Mouse (Mus musculus) hindbrain, embryonic 15.5 days (tissue): ENCODE data around the gene Abhd10. TPM values are rescaled to one million over a fixed set of nuclear protein-coding genes. Genes with fewer than 3 reads are reported as not detected.

ENCODE experiments used
- ATAC-seq: fragments of 200-750 bp; cut with Nextera tagmentation; 2 replicates; pipeline ENCODE4 v1.8.0; 2017; ENCODE audit warnings: low read depth, moderate number of reproducible peaks, moderate TSS enrichment; ENCODE audit not compliant: low FRiP score
- H3K27ac ChIP-seq: fragments of 300-500 bp; sonication (generic); replicated peaks from 2 replicates; pipeline ENCODE4 v1.5.1; 2015; ENCODE audit warnings: mild to moderate bottlenecking, inconsistent platforms
- H3K27me3 ChIP-seq: fragments of 300-500 bp; sonication (generic); 2 replicates; pipeline ENCODE4 v1.6.1; 2015; ENCODE audit warnings: control low read depth, inconsistent platforms
- H3K36me3 ChIP-seq: fragments of 300-500 bp; sonication (generic); 2 replicates; pipeline ENCODE4 v1.6.1; 2015; ENCODE audit warnings: control low read depth, inconsistent platforms
- H3K4me1 ChIP-seq: fragments of 300-500 bp; sonication (generic); replicated peaks from 2 replicates; pipeline ENCODE4 v1.6.1; 2015; ENCODE audit warnings: control low read depth, inconsistent platforms
- H3K4me2 ChIP-seq: fragments of 300-500 bp; sonication (generic); 2 replicates; pipeline ENCODE4 v1.6.1; 2015; ENCODE audit warnings: moderate library complexity, mild to moderate bottlenecking, inconsistent platforms
- H3K4me3 ChIP-seq: fragments of 300-500 bp; sonication (generic); 2 replicates; pipeline ENCODE4 v1.5.1; 2015; ENCODE audit warnings: mild to moderate bottlenecking, inconsistent platforms
- H3K9ac ChIP-seq: fragments of 300-500 bp; sonication (generic); 2 replicates; pipeline ENCODE4 v1.6.1; 2015; ENCODE audit warnings: inconsistent platforms
- H3K9me3 ChIP-seq: fragments of 300-500 bp; sonication (generic); 2 replicates; pipeline ENCODE4 v1.6.1; 2016; ENCODE audit warnings: control low read depth, inconsistent platforms
- WGBS: fragments of 180-500 bp; shearing (Covaris S2); methylation state at CpG from one replicate; pipeline ENCODE4 v1.1.7; 2015; 5-methylcytosine and 5-hydroxymethylcytosine counted together
- polyA plus RNA-seq: library from polyadenylated mRNA; unstranded; fragments of >200 nt; fragmentation: Nextera tagmentation; extraction: Ambion mirVana; gene quantifications from 2 replicates; pipeline ENCODE4 v1.2.1, GENCODE M21; 2015

Gene Abhd10
- 40.3 and 44.5 TPM in 2 replicates for polyA plus RNA-seq

DNA sequence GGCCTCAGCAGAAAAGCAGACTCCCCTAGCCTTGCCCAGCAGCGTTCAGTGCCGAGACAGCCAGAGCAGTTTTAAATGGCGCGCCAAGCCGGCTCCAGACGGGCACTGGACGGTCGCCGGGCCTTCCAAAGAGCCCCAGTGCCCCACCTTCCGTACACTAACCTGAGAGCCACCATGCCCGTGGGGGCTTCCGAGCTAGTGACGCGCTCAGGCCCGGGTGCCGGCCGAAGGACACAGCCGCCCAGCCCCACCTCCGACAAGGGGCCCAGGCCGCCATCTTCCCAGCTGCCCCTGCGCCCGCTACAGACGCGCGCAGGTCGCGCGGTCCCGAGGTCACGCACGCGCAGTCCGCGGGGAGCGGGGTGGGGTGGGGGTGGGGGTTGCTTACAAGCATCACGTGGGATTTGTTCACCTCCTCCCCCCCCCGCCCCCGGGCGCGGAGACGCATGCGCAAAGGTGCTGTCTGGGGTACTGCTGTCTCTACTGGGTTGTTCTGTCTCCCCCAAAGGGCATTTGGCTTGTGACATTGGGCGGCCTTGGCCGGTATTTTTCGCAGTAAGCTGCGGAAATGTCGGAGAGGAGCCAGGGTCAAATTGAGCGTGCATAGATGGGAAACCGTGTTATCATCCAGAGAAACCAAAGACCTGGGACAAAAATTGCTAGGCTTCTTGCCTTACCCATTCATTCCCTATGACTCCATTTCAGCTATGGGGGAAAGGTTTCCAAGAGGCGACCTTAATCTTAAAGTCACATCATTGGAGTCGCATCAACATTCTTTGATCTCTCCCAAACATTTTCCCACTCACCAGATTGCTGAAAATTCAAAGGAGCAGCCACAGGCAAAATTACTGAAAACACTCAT is at the start of gene Abhd10:
Gene Abhd10, minus strand, starts transcription at position 341 of the 862 bp plus-strand sequence.
- Histone ChIP-seq H3K27me3 (no peaks in the 10 kb centered on the region), H3K9me3 (no peaks in the 10 kb centered on the region), H3K27ac (peak within 1 kb of the TSS; percentile 91), H3K4me3 (peak within 1 kb of the TSS; percentile 65), H3K4me2 (peak within 1 kb of the TSS; percentile 67), H3K9ac (peak within 1 kb of the TSS; percentile 76), H3K4me1 (peaks cover 23% of the 10 kb centered on the region), H3K36me3 (no peaks in the 10 kb centered on the region)
- peak; percentile 98 for ATAC-seq
- 1% methylated on average over 51 of the region's 51 CpGs for WGBS

DNA sequence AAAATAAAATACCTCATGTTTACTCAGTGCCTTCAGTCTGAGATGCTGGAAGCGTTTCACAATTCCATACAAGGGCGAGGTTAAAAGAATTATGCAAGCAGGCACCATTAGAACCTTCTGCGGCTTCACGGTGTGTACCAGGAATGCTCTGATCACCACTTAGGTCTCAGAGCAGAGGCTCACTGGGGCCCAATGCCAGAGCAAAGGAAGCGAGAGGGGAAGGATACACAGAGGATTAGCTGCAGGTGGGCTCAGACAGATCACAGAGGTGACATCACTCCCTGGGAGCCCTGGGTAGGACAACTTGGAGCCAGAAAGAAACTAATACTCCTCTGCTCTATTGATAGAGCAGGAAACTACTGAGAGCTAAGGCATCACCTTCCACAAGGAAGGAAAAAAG is 48.5 kb upstream of the Abhd10 start:
- H3K36me3 ChIP-seq = peaks cover 2% of the 10 kb centered on the region; the same call in 1 of the 2 replicates
- H3K27ac ChIP-seq = no peak overlapping the region
- H3K9ac ChIP-seq = no peak overlapping the region
- WGBS = 62% methylated on average over 5 of the region's 5 CpGs
- no peaks in the 10 kb centered on the region for H3K27me3 ChIP-seq
- no peak overlapping the region for H3K4me3 ChIP-seq
- no peak overlapping the region for H3K4me2 ChIP-seq
- no peaks in the 10 kb centered on the region for H3K4me1 ChIP-seq
- no peak for ATAC-seq
- no peaks in the 10 kb centered on the region for H3K9me3 ChIP-seq

DNA sequence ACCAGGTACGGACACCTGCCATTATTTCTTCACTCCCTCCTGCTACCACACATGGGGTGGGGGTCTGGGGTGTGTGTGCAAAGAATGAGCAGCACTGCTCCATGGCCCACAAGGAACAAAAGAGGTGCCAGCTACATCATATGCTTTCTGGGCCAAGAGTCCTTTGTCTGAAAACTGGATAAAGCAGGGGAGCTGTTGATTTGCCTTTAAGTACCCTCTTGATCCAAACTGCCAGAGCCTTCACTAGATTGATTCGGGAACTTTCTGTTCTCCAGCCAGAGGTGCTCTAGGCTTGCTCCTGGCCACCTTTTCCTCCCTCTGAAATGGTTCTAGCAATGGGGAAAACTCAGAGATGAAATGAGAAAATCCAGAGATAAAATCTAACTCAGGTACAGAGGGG is 46.6 kb upstream of the Abhd10 start:
- Histone ChIP-seq H3K9ac (no peak overlapping the region), H3K4me3 (no peak overlapping the region), H3K27me3 (no peaks in the 10 kb centered on the region), H3K9me3 (no peaks in the 10 kb centered on the region), H3K27ac (no peak overlapping the region), H3K36me3 (peaks cover 2% of the 10 kb centered on the region; the same call in 1 of the 2 replicates), H3K4me2 (no peak overlapping the region), H3K4me1 (no peaks in the 10 kb centered on the region)
- no peak for ATAC-seq
- 87% methylated on average over 2 of the region's 2 CpGs for WGBS

DNA sequence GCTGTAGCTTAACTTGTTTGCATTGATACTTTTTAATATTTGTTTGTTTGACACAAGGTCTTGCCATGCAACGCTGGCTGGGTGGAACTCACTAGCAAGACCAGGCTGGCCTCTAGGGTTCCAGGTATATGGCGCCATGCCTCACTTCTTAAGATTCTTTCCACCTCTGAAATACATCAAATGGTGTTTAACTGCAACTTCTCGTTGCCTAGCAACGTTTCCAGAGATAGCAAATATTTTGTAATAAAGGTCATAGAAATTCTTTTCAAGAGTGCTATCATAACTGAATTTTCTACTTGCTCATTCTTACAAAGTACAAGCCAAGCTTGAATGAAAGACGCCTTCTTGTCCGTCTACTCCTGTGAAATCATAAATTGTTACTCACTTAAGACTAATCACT is 44.9 kb upstream of the Abhd10 start:
- Histone ChIP-seq H3K4me3 (no peak overlapping the region), H3K27me3 (no peaks in the 10 kb centered on the region), H3K9ac (no peak overlapping the region), H3K4me1 (no peaks in the 10 kb centered on the region), H3K9me3 (no peaks in the 10 kb centered on the region), H3K27ac (no peak overlapping the region), H3K36me3 (no peaks in the 10 kb centered on the region; the same call in 1 of the 2 replicates), H3K4me2 (no peak overlapping the region)
- no peak for ATAC-seq
- WGBS = 90% methylated on average over 6 of the region's 6 CpGs

DNA sequence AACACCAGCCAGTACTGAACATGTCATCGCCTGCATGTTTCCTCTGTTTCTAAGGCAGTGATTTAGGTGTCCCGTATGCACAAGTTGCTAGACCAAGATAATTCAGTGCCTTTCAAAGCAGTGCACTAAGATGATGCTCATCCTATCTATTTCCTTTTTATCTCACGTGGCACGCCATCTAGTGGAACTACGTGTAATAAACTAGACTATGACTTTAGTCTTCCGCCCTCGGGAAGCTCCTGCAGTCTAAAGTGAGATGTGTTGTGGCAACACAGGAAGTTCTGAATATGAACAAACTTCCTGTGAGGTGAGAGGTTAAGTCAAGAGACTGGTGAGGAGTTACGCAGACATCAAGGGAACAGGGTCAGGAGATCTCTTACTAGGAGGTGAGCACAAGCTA is 43.9 kb upstream of the Abhd10 start:
- no peaks in the 10 kb centered on the region for H3K4me1 ChIP-seq
- no peaks in the 10 kb centered on the region; the same call in 1 of the 2 replicates for H3K36me3 ChIP-seq
- no peaks in the 10 kb centered on the region for H3K27me3 ChIP-seq
- ATAC-seq = no peak
- H3K9ac ChIP-seq = no peak overlapping the region
- H3K4me3 ChIP-seq = no peak overlapping the region
- H3K9me3 ChIP-seq = no peaks in the 10 kb centered on the region
- H3K27ac ChIP-seq = no peak overlapping the region
- H3K4me2 ChIP-seq = no peak overlapping the region
- WGBS = 41% methylated on average over 8 of the region's 8 CpGs

DNA sequence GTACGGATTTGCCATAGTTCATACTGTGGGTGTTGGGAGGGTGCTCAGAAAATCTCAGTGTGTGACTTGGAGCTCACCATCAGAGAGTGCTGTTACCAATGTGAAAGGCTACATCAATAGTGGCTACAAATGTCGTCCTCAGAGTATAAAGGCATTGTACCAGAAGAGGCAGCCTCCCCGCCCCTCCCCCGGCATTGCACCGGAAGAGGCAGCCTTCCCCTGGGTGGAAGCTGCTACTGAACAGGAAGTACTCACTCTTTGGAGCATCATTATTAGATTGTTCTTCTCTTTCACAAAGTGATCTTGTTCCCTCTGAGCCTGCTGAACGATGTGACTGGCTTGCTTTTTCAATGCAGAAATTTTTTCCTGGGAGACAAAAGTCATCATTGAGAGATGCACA is 37.2 kb upstream of the Abhd10 start:
- Histone ChIP-seq H3K4me3 (no peak overlapping the region), H3K4me2 (no peak overlapping the region), H3K9me3 (no peaks in the 10 kb centered on the region), H3K27ac (no peak overlapping the region), H3K36me3 (no peaks in the 10 kb centered on the region; the same call in 1 of the 2 replicates), H3K4me1 (no peaks in the 10 kb centered on the region), H3K9ac (no peak overlapping the region), H3K27me3 (no peaks in the 10 kb centered on the region)
- WGBS = 75% methylated on average over 6 of the region's 6 CpGs
- no peak for ATAC-seq

DNA sequence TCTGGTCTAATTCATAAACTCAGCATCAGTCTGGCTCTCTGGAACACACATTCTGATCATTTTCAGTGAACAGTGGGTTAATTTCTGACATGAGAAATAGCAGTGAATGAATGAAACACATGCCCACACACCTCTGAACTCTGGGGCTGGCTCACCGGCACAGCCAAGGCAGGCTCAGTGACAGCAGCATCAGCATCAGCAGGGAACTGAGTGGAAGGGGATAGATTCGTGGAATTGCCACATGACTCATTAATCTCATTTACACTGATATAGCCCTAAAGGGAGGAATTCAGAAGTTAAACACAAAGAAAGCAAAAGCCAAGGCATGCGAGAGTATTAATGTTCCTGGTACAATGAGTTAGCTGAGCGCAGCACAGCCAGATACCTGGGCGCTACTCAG is 32.1 kb upstream of the Abhd10 start:
- H3K36me3 ChIP-seq = no peaks in the 10 kb centered on the region; the same call in 1 of the 2 replicates
- no peak overlapping the region for H3K27ac ChIP-seq
- no peaks in the 10 kb centered on the region for H3K4me1 ChIP-seq
- no peaks in the 10 kb centered on the region for H3K27me3 ChIP-seq
- H3K4me2 ChIP-seq = no peak overlapping the region
- 74% methylated on average over 5 of the region's 5 CpGs for whole genome bisulfite sequencing
- ATAC-seq = no peak
- H3K9ac ChIP-seq = no peak overlapping the region
- no peak overlapping the region for H3K4me3 ChIP-seq
- H3K9me3 ChIP-seq = no peaks in the 10 kb centered on the region

DNA sequence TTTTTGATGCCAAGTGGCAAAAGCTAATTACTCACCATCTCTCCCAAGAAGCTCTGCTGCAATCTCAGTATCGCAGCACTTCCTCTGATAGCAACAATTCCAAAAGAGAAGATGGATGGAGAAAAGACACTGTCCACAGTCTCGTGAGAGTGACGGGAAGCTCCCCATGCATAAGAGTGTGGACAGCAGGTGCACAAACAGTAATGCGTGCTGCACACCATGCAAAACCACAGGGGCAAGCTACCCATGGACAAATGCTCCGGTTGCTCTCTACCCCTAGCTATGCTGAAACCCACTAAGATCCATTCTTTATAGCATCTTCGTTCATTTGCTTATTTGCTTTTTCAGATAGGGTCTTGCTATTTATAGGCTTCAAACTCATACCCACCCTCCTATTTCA is 28.2 kb upstream of the Abhd10 start:
- 97% methylated on average over 6 of the region's 6 CpGs for WGBS

DNA sequence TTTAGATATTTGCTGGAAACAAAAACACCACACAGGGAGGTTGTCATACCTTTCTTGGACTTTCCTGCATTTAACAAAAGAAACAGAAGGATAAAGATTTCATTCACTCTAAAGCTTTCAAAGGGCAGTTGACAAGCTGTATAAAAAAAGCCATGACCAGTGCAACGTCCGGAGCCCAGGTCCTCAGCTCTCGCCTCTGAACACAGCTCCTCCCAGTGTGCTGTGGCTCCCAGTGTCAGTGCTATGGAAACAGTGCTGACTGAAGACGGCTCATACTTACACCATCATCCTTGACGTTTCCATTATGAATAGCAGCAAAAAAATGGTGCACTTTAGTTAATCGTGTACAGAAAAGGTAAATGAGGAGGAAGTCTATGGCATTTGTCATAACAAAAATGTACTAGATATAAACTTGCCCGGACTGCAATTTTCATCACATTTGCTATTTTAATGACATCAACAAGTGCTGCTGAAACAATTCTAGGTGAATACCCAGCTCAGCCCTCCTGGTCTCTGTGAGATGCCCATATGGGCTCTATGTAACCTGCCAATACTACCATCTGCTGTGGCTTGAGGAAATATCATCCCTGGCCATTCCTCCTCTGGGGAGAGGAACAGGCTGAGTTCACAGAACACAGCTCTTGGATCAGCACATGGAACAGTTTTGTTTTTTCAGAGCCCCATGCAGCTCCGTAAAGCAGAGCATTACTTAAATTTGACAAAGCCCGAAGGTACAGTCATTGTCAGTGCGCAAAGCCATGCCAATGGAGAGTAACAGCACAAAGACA is 25.3 kb upstream of the Abhd10 start:
- no peaks in the 10 kb centered on the region for H3K9me3 ChIP-seq
- no peak for ATAC-seq
- no peak overlapping the region for H3K9ac ChIP-seq
- 0 out of 2 replicates have a peak, but pooled peaks cover 3% of the 10 kb centered on the region for H3K4me1 ChIP-seq
- H3K27ac ChIP-seq = no peak overlapping the region
- no peak overlapping the region for H3K4me2 ChIP-seq
- no peaks in the 10 kb centered on the region for H3K36me3 ChIP-seq
- H3K27me3 ChIP-seq = no peaks in the 10 kb centered on the region
- no peak overlapping the region for H3K4me3 ChIP-seq
- WGBS = 51% methylated on average over 10 of the region's 10 CpGs

More for the DNA sequence above, 28.2 kb upstream of the Abhd10 start:
- ATAC-seq = no peak
- no peaks in the 10 kb centered on the region for H3K9me3 ChIP-seq
- no peak overlapping the region for H3K27ac ChIP-seq
- no peaks in the 10 kb centered on the region for H3K36me3 ChIP-seq
- no peak overlapping the region for H3K9ac ChIP-seq
- 0 out of 2 replicates have a peak, but pooled peaks cover 3% of the 10 kb centered on the region for H3K4me1 ChIP-seq
- no peaks in the 10 kb centered on the region for H3K27me3 ChIP-seq
- H3K4me3 ChIP-seq = no peak overlapping the region
- no peak overlapping the region for H3K4me2 ChIP-seq

DNA sequence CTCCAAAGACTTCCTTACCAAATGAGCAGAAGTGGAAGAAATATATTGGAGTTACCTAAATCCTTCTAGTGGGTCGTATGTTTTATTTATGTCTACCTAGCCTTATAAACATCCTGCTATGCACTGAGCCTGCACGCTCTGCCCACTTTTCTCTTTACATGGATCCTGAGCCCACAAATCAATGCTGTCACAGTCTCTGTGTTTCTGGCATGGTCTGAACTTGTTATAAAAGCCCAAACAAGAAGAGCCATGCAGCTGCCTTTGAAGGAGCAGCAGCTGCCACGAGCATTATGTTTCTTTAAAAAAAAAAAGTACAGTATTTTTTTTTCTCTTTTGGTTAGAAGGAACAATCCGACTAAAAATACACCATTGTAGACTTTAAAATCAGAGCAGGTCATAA is 24.7 kb upstream of the Abhd10 start:
- H3K9ac ChIP-seq = no peak overlapping the region
- no peak overlapping the region for H3K27ac ChIP-seq
- no peaks in the 10 kb centered on the region for H3K36me3 ChIP-seq
- no peak for ATAC-seq
- no peak overlapping the region for H3K4me2 ChIP-seq
- no peaks in the 10 kb centered on the region for H3K9me3 ChIP-seq
- H3K4me1 ChIP-seq = 0 out of 2 replicates have a peak, but pooled peaks cover 3% of the 10 kb centered on the region
- no peaks in the 10 kb centered on the region for H3K27me3 ChIP-seq
- H3K4me3 ChIP-seq = no peak overlapping the region
- 42% methylated on average over 4 of the region's 4 CpGs for WGBS

DNA sequence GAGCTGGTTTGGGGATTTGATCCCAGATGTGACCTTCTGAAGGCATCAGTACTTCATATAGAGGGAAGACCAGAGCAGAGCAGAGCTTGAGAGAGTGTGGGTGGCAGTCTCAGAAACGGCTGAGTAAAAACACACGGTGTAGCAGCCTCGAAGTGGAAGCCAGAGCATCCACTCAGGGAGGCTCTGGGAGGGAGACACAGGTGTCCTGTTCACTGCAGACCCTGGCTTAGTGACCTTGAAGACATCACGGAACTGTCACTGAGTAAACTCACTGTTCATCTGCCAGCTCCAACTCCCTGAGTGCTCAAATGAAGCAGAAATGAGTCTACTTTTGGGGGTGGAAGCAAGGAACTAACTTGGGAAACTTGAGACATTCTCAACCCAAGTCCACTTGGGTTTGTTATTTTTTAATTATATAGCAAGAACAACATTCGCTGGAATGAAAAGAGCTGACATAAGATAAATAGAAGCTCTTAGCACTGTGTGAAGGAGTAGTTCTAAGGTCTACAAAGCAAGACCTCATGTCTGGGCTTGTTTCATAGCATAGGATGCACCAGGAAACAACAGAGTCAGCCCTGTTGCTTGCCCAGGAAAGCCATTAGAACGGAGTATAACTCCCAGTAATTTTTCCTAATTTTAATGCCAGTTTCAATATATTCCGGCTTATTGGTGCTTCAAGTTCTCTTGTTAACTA is 23.2 kb upstream of the Abhd10 start:
- Histone ChIP-seq H3K27me3 (no peaks in the 10 kb centered on the region), H3K36me3 (no peaks in the 10 kb centered on the region), H3K4me1 (0 out of 2 replicates have a peak, but pooled peaks cover 3% of the 10 kb centered on the region), H3K4me3 (no peak overlapping the region), H3K27ac (no peak overlapping the region), H3K9ac (no peak overlapping the region), H3K9me3 (no peaks in the 10 kb centered on the region), H3K4me2 (no peak overlapping the region)
- no peak for ATAC-seq
- WGBS = 89% methylated on average over 7 of the region's 7 CpGs
